Mouse (Mus musculus): ENCODE results near the gene Ptpro. TPM values are rescaled to one million over a fixed set of nuclear protein-coding genes. Genes with fewer than 3 reads are reported as not detected.

The Ptpro gene
- polyA plus RNA-seq, 1 experiment, result not detected

DNA sequence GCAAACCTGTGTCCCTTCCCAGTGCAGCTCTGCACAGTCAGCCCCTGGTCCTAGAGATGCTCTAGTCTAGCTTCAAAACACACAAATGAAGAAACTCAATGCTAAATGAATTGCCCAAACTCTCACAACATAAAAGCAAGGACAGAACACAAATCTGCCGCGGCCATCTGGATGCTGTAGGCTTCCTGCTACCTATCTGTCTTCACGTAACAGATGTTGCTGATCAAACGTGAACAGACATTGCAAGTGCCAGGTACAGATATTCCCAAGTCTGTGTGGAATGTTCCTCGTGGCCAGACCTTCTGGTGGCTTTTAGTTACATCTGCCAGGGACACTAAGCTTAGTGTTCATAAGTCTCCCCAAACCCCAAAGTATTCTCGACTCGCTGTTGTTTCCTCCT, 29.9 kb downstream of the Ptpro start:
- Histone ChIP-seq H3K4me1 (ENCODE audit: control insufficient read depth, insufficient read depth, low read length) (peaks cover 28% of the 10 kb centered on the region), H3K27ac (ENCODE audit: insufficient read depth, low read depth, low read length) (peak overlapping the region; percentile 58; the same call in 1 of the 2 replicates), H3K4me3 (ENCODE audit: insufficient read depth, low read depth, low read length) (no peak overlapping the region)
- no peak for TF ChIP-seq POLR2A (IDR thresholded peaks at IDR 0.05; ENCODE audit: insufficient read depth, low read depth, low read length)
- TF ChIP-seq CTCF (IDR thresholded peaks at IDR 0.05; ENCODE audit: insufficient read depth, low read depth, low read length), result no peak
- WGBS, result 82% methylated on average over 7 of the region's 7 CpGs

DNA sequence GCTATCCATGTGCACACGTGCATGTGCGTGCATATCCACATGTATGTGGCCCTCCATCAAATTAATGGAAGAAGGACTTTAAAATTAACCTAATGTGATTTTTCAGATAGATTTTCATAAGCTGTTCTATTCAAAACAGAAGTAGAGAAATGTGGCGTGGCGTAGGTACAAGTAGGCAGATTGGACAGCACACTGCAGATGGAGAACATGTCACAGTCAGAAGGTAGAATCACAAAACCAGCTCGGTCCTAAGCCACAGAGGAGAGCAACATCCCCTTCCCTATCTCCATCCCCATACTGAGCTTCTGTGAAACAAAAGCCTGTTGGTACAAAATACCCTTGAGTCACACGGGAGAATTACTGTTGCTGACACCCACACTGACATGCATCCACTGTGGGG, 34.3 kb downstream of the Ptpro start:
- Histone ChIP-seq H3K27ac (ENCODE audit: insufficient read depth, low read depth, low read length) (peak overlapping the region; percentile 77), H3K4me1 (ENCODE audit: control insufficient read depth, insufficient read depth, low read length) (peaks cover 14% of the 10 kb centered on the region), H3K4me3 (ENCODE audit: insufficient read depth, low read depth, low read length) (no peak overlapping the region)
- WGBS, result 75% methylated on average over 6 of the region's 6 CpGs
- TF ChIP-seq POLR2A (IDR thresholded peaks at IDR 0.05; ENCODE audit: insufficient read depth, low read depth, low read length) (no peak), CTCF (IDR thresholded peaks at IDR 0.05; ENCODE audit: insufficient read depth, low read depth, low read length) (no peak)

DNA sequence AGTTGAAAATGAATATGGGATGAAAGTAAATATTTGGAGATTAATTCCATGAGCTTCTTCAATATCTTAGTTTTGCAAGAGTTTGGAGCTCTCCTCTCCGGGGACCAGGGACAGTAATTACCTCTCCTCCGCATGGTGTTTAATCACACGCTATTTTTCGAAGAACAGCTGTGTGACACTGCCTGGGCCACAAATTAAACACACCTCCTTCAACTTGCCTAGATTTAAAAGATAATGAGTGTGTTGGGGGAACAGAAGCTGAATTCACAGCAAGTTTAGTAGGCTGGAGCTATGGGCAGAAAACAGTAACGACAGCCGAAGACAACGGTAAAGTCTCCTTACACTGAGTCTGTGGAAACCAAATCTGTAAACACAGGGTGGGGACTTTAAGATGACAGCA, 35.7 kb downstream of the Ptpro start:
- WGBS, result 27% methylated on average over 7 of the region's 7 CpGs
- TF ChIP-seq CTCF (IDR thresholded peaks at IDR 0.05; ENCODE audit: insufficient read depth, low read depth, low read length), result no peak
- TF ChIP-seq POLR2A (IDR thresholded peaks at IDR 0.05; ENCODE audit: insufficient read depth, low read depth, low read length), result no peak
- peaks cover 10% of the 10 kb centered on the region for H3K4me1 ChIP-seq (ENCODE audit: control insufficient read depth, insufficient read depth, low read length)
- no peak overlapping the region for H3K4me3 ChIP-seq (ENCODE audit: insufficient read depth, low read depth, low read length)
- peak overlapping the region; percentile 97 for H3K27ac ChIP-seq (ENCODE audit: insufficient read depth, low read depth, low read length)

DNA sequence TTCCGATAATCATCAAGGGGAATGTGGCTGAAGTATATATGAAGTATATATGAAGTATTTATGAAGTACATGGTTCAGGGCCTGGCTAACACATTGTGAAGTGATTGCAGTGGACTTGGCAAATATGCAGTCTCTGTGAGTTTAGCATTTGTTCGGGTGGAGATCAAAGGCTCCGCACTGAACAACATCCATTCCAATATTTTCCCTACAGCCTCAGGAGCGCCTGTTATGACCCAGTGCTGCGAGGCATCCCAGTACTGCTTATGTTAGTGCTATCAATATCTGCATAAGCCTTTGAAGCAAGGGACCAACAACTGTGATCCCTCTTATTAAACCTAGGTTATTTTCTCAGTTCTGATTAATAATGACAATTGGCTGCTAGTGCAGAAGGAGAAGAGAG, 36.1 kb downstream of the Ptpro start:
- Histone ChIP-seq H3K4me3 (ENCODE audit: insufficient read depth, low read depth, low read length) (no peak overlapping the region), H3K4me1 (ENCODE audit: control insufficient read depth, insufficient read depth, low read length) (peaks cover 10% of the 10 kb centered on the region), H3K27ac (ENCODE audit: insufficient read depth, low read depth, low read length) (peak overlapping the region; percentile 97)
- TF ChIP-seq CTCF (IDR thresholded peaks at IDR 0.05; ENCODE audit: insufficient read depth, low read depth, low read length), result no peak
- no peak for TF ChIP-seq POLR2A (IDR thresholded peaks at IDR 0.05; ENCODE audit: insufficient read depth, low read depth, low read length)
- WGBS, result 60% methylated on average over 5 of the region's 5 CpGs

DNA sequence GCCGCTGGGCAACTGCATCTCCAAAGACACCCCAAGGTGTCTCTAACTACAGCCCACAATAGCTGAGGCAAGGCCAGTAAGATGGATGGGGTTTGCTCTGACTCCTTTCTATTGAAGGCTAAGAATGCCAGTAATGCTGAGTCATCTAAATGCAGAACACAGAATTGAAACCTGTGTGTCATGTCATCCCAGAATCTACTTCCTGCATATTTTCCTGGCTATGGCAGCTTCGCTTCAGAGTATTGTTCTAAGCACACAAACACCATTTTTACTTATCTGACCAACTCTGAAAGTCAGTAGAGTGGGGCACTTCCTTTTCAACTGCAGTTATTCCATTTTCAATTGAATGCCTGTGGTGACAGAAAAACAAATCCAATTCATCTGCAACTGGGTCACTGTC, 40.3 kb downstream of the Ptpro start:
- Histone ChIP-seq H3K4me1 (ENCODE audit: control insufficient read depth, insufficient read depth, low read length) (peaks cover 13% of the 10 kb centered on the region), H3K4me3 (ENCODE audit: insufficient read depth, low read depth, low read length) (no peak overlapping the region), H3K27ac (ENCODE audit: insufficient read depth, low read depth, low read length) (no peak overlapping the region; the same call in 1 of the 2 replicates)
- TF ChIP-seq CTCF (IDR thresholded peaks at IDR 0.05; ENCODE audit: insufficient read depth, low read depth, low read length) (no peak), POLR2A (IDR thresholded peaks at IDR 0.05; ENCODE audit: insufficient read depth, low read depth, low read length) (no peak)
- 87% methylated on average over 2 of the region's 2 CpGs for WGBS

DNA sequence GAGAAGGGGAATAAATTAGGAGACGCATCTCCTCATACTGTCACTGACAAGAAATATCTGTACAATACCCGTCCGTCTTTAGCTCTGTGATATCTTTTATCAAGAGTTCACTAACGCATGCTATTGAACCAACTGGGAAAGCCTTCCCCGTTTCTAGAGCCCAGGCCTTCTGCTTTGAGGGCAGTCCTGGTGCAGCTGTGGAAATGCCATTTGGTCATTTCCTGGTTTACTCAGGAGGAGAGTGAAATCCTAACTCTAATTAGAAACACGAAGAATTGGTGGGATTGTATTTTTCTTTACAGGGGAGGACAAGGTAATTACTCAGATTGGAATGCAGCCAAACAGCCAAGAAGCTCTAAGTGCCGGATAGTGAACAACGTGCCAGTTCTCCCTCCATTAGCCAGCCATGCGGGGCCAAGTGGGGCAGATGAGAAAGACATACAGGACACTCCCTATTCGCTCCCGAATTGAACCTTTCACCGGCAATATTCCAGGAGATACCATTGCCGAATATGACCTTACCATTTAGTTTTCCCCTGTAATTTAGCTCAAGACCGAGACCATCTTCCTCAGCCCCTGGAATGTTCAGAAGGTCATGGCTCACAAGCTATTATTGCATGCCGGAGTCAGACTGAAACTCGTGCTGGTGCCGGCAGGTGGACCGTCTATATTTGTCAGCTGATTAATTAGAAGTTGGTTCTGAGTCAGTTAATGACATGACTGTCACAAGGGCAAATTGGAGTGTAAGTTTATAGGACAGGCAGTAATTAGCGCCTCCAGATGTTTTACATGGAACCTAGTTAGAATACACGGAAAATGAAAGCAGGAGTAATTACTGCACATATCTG, 43.1 kb downstream of the Ptpro start:
- WGBS, result 29% methylated on average over 20 of the region's 20 CpGs
- TF ChIP-seq POLR2A (IDR thresholded peaks at IDR 0.05; ENCODE audit: insufficient read depth, low read depth, low read length), result no peak
- no peak for TF ChIP-seq CTCF (IDR thresholded peaks at IDR 0.05; ENCODE audit: insufficient read depth, low read depth, low read length)
- Histone ChIP-seq H3K27ac (ENCODE audit: insufficient read depth, low read depth, low read length) (peak overlapping the region; percentile 93), H3K4me1 (ENCODE audit: control insufficient read depth, insufficient read depth, low read length) (peaks cover 15% of the 10 kb centered on the region), H3K4me3 (ENCODE audit: insufficient read depth, low read depth, low read length) (no peak overlapping the region)

DNA sequence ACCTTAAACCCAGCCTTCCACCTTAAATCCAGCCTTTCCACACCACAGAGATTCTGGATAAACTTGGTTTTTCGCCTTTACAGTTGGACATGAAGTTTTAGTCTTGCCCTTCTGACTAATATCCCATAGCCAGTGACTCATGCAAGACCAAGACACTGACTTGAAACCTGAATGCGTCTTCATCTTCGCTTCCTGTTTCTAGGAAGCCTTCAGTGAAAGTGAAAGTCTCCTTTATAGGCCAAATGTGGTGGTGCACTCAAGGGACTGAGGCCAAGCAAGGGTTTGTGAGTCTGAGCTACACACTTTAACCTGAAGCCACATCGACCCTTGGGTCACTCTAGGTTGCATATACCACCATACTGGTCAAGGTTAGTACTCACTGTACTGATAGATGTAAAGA, 50.4 kb downstream of the Ptpro start:
- no peak for TF ChIP-seq CTCF (IDR thresholded peaks at IDR 0.05; ENCODE audit: insufficient read depth, low read depth, low read length)
- no peak for TF ChIP-seq POLR2A (IDR thresholded peaks at IDR 0.05; ENCODE audit: insufficient read depth, low read depth, low read length)
- H3K4me1 ChIP-seq (ENCODE audit: control insufficient read depth, insufficient read depth, low read length), result peaks cover 7% of the 10 kb centered on the region; the same call in 1 of the 2 replicates
- 79% methylated on average over 4 of the region's 4 CpGs for WGBS
- no peak overlapping the region for H3K4me3 ChIP-seq (ENCODE audit: insufficient read depth, low read depth, low read length)
- no peak overlapping the region for H3K27ac ChIP-seq (ENCODE audit: insufficient read depth, low read depth, low read length)

DNA sequence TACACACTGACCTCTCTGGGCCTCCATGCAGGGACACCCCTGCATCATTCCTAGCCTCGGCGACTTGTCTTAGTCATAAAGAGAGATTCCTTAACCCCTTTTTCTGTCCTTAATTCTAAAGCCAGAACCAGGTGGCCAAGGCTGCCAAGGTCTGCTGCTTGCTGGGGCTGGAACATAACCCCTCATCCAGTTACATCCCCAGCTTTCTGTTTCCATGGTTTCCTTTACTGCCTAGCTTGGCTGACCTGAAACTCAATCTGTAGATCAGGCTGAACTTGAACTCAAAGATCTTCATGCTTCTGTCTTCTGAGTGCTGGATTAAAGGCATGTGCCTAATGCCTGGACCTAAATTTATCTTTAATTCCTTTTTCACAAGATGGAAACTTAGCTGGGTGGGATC, 51.7 kb downstream of the Ptpro start:
- WGBS, result 82% methylated on average over 2 of the region's 2 CpGs
- TF ChIP-seq POLR2A (IDR thresholded peaks at IDR 0.05; ENCODE audit: insufficient read depth, low read depth, low read length), result no peak
- no peak for TF ChIP-seq CTCF (IDR thresholded peaks at IDR 0.05; ENCODE audit: insufficient read depth, low read depth, low read length)
- Histone ChIP-seq H3K4me1 (ENCODE audit: control insufficient read depth, insufficient read depth, low read length) (peaks cover 5% of the 10 kb centered on the region; the same call in 1 of the 2 replicates), H3K4me3 (ENCODE audit: insufficient read depth, low read depth, low read length) (no peak overlapping the region), H3K27ac (ENCODE audit: insufficient read depth, low read depth, low read length) (no peak overlapping the region)

DNA sequence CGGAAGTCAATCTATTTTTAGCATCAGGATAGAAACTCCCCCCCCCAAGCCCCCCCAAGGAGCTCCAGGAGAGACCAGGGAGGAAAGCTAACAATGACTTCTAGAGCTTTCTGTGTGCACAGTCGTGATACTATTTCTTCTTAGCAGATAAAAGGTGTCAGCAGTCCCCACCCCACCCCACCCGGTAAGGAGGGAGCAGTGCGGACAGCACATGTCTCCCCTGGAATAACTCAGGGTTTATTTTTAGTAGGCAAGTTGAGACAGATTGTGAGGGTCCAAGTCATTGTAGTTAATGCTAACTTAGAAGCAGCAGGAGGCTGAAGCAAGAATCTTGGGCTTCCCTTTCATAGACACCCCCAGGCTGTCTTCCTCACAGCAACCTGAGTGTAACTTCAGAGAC, 63.1 kb downstream of the Ptpro start:
- peaks cover 12% of the 10 kb centered on the region for H3K4me1 ChIP-seq (ENCODE audit: control insufficient read depth, insufficient read depth, low read length)
- no peak overlapping the region for H3K4me3 ChIP-seq (ENCODE audit: insufficient read depth, low read depth, low read length)
- 0 out of 2 replicates have a peak overlapping the region, but pooled peaks have one; percentile 20 for H3K27ac ChIP-seq (ENCODE audit: insufficient read depth, low read depth, low read length)
- no peak for TF ChIP-seq CTCF (IDR thresholded peaks at IDR 0.05; ENCODE audit: insufficient read depth, low read depth, low read length)
- TF ChIP-seq POLR2A (IDR thresholded peaks at IDR 0.05; ENCODE audit: insufficient read depth, low read depth, low read length), result no peak
- 31% methylated on average over 4 of the region's 4 CpGs for WGBS
